Mouse (Mus musculus) lung, embryonic 16.5 days (tissue): ENCODE results near the gene Eif4enif1. TPM values are rescaled to one million over a fixed set of nuclear protein-coding genes. Genes with fewer than 3 reads are reported as not detected.
"Not testable (repeated sequence)": the region's sequence is repeated elsewhere in the genome, so short reads cannot be mapped to it uniquely, and the experiment has no call there.

ENCODE experiments used
- ATAC-seq: fragments of 200-750 bp; cut with Nextera tagmentation; 2 replicates; pipeline ENCODE4 v1.8.0; 2017; ENCODE audit warnings: low read depth, mild to moderate bottlenecking, moderate library complexity
- H3K27ac ChIP-seq: fragments of 300-500 bp; sonication (generic); 2 replicates; pipeline ENCODE4 v1.5.1; 2014; ENCODE audit warnings: mild to moderate bottlenecking, control low read depth, low read length
- H3K27me3 ChIP-seq: fragments of 300-500 bp; sonication (generic); 2 replicates; pipeline ENCODE4 v1.6.1; 2014; ENCODE audit warnings: low read depth, low read length, mixed read lengths; ENCODE audit not compliant: control insufficient read depth, insufficient read depth
- H3K36me3 ChIP-seq: fragments of 300-500 bp; sonication (generic); 2 replicates; pipeline ENCODE4 v1.6.1; 2014; ENCODE audit warnings: low read length; ENCODE audit not compliant: control insufficient read depth, insufficient read depth
- H3K4me1 ChIP-seq: fragments of 300-500 bp; sonication (generic); replicated peaks from 2 replicates; pipeline ENCODE4 v1.6.1; 2014; ENCODE audit warnings: low read length, mixed read lengths; ENCODE audit not compliant: control insufficient read depth, insufficient read depth
- H3K4me2 ChIP-seq: fragments of 300-500 bp; sonication (generic); 2 replicates; pipeline ENCODE4 v1.6.1; 2014; ENCODE audit warnings: low read depth, low read length, control low read depth
- H3K4me3 ChIP-seq: fragments of 300-500 bp; sonication (generic); 2 replicates; pipeline ENCODE4 v1.5.1; 2014; ENCODE audit warnings: mild to moderate bottlenecking, low read length, control low read depth
- H3K9ac ChIP-seq: fragments of 300-500 bp; sonication (generic); 2 replicates; pipeline ENCODE4 v1.6.1; 2014; ENCODE audit warnings: low read length, control low read depth
- H3K9me3 ChIP-seq: fragments of 300-500 bp; sonication (generic); 2 replicates; pipeline ENCODE4 v1.6.1; 2016; ENCODE audit warnings: low read length; ENCODE audit not compliant: control insufficient read depth
- WGBS: fragments of 180-500 bp; shearing (Covaris S2); extraction: QIAGEN DNeasy Blood & Tissue Kit; methylation state at CpG from one replicate; pipeline ENCODE4 v1.1.7; 2014; 5-methylcytosine and 5-hydroxymethylcytosine counted together
- polyA plus RNA-seq: library from polyadenylated mRNA; unstranded; fragments of >200 nt; fragmentation: Nextera tagmentation; extraction: Ambion mirVana; gene quantifications from 2 replicates; pipeline ENCODE4 v1.2.1, GENCODE M21; 2015

The Eif4enif1 gene
- polyA plus RNA-seq, 1 experiment from 2014 or later: 37.5 TPM

DNA sequence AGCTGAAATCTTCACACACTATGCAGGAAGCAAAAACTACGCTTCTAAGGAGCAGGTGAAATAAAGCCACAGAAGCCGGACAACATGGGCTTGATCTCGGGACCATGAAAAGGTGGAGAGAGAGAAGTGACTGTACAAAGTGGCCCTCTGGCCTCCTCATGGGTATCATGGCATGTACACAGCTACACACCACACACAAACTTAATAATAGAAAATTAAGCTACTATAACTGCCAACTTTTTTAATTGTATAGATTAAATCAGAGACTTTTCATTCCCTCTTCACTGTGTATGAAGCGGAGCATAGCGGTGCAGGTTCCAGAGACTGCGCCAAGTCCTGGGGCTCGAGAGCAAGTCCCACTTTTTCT, 22.5 kb upstream of the Eif4enif1 start:
- 87% methylated on average over 7 of the region's 7 CpGs for WGBS
- H3K4me3 ChIP-seq, H3K4me2 ChIP-seq, H3K9ac ChIP-seq, H3K36me3 ChIP-seq, H3K27ac ChIP-seq, H3K4me1 ChIP-seq, ATAC-seq, H3K27me3 ChIP-seq, H3K9me3 ChIP-seq: not testable (repeated sequence)

DNA sequence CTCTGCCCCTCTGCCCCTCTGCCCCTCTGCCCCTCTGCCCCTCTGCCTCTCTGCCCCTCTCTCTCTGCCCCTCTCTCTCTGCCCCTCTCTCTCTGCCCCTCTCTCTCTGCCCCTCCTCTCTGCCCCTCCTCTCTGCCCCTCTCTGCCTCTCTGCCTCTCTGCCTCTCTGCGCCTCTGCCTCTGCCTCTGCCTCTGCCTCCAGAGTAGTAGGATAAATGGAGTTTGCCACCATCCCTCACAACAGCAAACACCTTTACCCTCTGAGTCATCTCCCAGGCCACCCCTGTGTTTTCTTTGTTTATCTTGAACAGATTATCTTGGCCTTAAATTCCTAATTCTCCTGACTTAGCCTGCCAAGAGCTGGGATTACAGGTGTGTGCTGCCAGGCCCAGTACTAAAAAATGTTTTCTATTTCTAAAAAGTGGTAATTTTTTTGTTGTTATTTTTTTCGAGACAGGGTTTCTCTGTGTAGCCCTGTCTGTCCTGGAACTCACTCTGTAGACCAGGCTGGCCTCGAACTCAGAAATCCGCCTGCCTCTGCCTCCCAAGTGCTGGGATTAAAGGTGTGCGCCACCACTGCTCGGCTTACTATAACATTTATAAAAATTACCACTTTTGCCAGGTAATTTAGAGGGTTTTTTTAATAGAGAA, 21.6 kb upstream of the Eif4enif1 start:
- not testable (repeated sequence) for H3K27ac ChIP-seq, H3K36me3 ChIP-seq, H3K27me3 ChIP-seq, H3K4me2 ChIP-seq, H3K9me3 ChIP-seq, H3K4me3 ChIP-seq, H3K9ac ChIP-seq, ATAC-seq, H3K4me1 ChIP-seq
- 68% methylated on average over 6 of the region's 6 CpGs for WGBS

DNA sequence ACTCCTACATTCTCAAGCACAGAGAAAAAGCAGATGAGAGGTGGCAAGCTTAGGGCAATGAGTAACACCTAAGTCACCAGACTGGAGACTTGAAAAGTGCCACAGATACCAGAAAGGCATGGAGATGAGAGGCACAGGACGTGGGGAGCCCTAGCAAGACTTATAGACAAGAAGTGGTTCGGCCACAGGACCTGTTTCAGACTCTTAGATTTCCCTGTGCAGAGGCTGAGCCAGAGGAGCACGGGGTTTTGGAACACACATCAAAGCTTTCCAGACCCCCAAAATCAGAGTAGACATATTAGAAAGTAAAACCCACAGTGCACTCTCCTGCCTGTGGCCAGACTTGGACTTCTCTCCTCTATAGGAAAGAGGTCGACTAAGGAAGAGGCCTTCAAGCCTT, 20.9 kb upstream of the Eif4enif1 start:
- not testable (repeated sequence) for ATAC-seq

DNA sequence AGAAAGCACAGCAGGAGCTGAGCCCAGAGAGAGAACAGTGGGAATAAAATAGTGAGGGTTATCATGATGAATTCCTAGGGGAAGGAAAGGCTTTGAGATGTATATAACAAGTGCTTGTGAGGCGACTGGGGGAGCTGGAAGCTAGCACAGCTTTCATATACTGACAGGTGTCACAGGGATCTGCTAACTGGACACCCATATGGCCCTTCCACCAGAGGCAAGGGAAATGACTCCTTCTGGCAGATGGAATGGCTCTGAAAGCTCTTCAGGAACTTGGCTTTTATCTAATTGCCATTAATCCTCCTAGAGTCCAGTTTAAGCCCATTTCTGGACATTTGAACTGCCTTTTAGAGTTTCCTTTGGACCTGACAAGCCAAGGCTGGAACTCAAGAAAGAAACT, 20.2 kb upstream of the Eif4enif1 start:
- not testable (repeated sequence) for H3K4me2 ChIP-seq

More for the DNA sequence above, 20.9 kb upstream of the Eif4enif1 start:
- not testable (repeated sequence) for H3K4me2 ChIP-seq, H3K27ac ChIP-seq, H3K9ac ChIP-seq, H3K27me3 ChIP-seq, H3K4me1 ChIP-seq, H3K9me3 ChIP-seq, H3K4me3 ChIP-seq, H3K36me3 ChIP-seq
- WGBS: 57% methylated on average over 4 of the region's 4 CpGs

DNA sequence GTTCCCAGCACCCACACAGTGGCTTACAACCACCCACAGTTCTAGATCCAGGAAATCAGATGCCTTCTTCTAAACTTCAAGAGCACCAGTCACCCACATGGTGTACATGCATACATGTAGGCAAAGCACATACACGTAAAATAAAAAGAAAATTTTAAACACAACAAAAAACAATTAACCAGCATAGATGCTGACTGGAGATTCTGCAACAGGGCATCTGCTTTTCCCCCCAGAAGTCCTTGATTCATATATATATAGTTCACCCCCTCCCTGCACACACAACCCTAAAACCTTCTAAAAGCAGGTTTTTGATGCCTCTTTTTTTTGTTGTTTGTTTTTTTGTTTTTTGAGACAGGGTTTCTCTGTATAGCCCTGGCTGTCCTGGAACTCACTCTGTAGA, 19.5 kb upstream of the Eif4enif1 start:
- H3K4me3 ChIP-seq, H3K27ac ChIP-seq, H3K4me2 ChIP-seq, H3K9ac ChIP-seq, H3K9me3 ChIP-seq, H3K27me3 ChIP-seq, ATAC-seq, H3K36me3 ChIP-seq, H3K4me1 ChIP-seq: not testable (repeated sequence)
- 94% methylated on average over 1 of the region's 1 CpGs for WGBS

More for the DNA sequence above, 20.2 kb upstream of the Eif4enif1 start:
- not testable (repeated sequence) for H3K9ac ChIP-seq, H3K4me1 ChIP-seq, H3K36me3 ChIP-seq, H3K9me3 ChIP-seq, H3K4me3 ChIP-seq, H3K27me3 ChIP-seq, H3K27ac ChIP-seq, ATAC-seq
- WGBS: 40% methylated on average over 1 of the region's 1 CpGs

DNA sequence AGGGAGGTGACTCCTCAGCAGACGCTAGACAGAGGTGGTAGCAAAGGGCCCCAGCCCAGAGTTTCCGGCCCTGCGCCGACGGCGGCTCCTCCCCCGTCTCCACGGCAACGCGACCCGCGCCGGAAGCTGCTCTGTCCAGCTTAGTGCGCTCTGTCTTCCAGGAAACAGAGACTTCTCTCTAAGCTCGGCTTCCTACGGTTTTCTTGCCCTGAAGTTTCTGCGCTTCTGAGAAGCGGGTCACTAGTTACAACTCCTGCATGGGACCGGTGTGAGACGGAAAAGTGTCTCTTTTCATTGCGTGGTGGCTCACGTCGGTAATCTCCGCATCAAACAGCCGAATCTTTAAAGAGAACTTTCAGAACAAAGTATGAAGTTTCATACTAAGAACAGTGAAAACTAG, 8.8 kb upstream of the Eif4enif1 start, which contains the start of gene Sfi1:
TSS of gene Sfi1 (minus strand) at position 101 of the 400 bp plus-strand sequence.
- no peaks in the 10 kb centered on the region for H3K4me1 ChIP-seq
- H3K36me3 ChIP-seq: no peaks in the 10 kb centered on the region
- no peak for ATAC-seq
- no peaks in the 10 kb centered on the region for H3K9me3 ChIP-seq
- WGBS: 84% methylated on average over 25 of the region's 25 CpGs
- H3K4me2 ChIP-seq: no peak within 1 kb of the TSS
- H3K27ac ChIP-seq: no peak within 1 kb of the TSS
- no peaks in the 10 kb centered on the region for H3K27me3 ChIP-seq
- H3K9ac ChIP-seq: no peak within 1 kb of the TSS
- H3K4me3 ChIP-seq: no peak within 1 kb of the TSS

DNA sequence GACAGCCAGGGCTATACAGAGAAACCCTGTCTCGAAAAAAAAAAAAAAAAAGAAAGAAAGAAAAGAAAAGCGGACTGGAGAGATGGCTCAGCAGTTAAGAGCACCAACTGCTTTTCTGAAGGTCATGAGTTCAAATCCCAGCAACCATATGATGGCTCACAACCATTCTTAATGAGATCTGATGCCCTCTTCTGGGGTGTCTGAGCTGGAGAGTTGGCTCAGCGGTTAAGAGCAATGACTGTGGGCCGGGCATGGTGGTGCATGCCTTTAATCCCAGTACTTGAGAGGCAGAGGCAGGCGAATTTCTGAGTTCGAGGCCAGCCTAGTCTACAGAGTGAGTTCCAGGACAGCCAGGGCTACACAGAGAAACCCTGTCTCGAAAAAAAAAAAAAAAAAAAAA, 1.6 kb upstream of the Eif4enif1 start:
- not testable (repeated sequence) for ATAC-seq, H3K27ac ChIP-seq, H3K9ac ChIP-seq, H3K4me2 ChIP-seq, H3K4me1 ChIP-seq, H3K4me3 ChIP-seq, H3K36me3 ChIP-seq, H3K27me3 ChIP-seq, H3K9me3 ChIP-seq
- 87% methylated on average over 5 of the region's 7 CpGs for WGBS

DNA sequence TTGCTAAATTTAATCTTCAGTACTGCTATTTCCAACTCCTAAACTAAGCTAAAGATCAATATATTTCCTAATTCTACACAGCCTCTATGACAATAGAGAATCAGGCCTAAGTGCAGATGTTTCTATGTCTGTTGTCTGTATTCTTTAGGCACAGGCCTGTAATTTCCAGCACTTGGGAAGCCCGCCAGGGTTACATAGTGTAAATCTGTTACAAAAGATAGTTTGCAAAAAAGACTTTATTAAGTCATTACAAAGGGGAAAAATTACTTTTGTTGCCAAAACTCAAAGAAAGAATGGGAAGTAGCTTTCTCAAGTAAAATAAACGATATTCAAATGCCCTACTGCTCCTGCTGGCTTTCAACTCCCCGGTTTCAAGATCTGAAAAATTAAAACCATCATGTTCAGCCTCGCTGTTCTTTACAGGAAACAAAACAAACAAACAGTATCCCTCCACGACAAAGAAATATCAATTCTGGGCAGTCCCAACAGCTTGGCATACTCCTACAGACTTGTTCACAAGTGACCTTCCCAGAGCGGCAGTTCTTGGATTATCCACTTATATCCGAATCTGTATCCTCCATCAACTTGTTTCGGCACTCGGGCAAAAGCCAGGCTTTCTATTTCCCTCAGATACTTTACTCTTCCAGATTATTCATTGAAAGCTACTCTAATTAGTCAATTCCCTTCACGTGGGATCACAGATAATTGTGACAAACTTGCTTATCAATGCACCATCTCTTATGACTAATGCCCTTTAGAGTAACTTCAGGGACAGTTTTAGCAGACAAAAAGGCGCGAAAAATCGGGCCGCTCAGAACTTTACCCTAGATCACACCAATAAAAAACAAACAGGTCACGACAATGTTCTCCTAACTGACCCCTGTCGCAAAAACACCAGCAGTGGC, 614 bp upstream of the Eif4enif1 start:
- H3K4me1 ChIP-seq: no peaks in the 10 kb centered on the region; the same call in 1 of the 2 replicates
- H3K4me2 ChIP-seq: peak overlapping the region; percentile 25
- H3K9ac ChIP-seq: peak overlapping the region; percentile 41
- no peaks in the 10 kb centered on the region for H3K9me3 ChIP-seq
- H3K27ac ChIP-seq: 0 out of 2 replicates have a peak overlapping the region, but pooled peaks have one; percentile 0
- peak overlapping the region; percentile 48 for H3K4me3 ChIP-seq
- no peak for ATAC-seq
- WGBS: 5% methylated on average over 16 of the region's 16 CpGs
- peaks cover 2% of the 10 kb centered on the region; the same call in 1 of the 2 replicates for H3K36me3 ChIP-seq
- H3K27me3 ChIP-seq: no peaks in the 10 kb centered on the region

DNA sequence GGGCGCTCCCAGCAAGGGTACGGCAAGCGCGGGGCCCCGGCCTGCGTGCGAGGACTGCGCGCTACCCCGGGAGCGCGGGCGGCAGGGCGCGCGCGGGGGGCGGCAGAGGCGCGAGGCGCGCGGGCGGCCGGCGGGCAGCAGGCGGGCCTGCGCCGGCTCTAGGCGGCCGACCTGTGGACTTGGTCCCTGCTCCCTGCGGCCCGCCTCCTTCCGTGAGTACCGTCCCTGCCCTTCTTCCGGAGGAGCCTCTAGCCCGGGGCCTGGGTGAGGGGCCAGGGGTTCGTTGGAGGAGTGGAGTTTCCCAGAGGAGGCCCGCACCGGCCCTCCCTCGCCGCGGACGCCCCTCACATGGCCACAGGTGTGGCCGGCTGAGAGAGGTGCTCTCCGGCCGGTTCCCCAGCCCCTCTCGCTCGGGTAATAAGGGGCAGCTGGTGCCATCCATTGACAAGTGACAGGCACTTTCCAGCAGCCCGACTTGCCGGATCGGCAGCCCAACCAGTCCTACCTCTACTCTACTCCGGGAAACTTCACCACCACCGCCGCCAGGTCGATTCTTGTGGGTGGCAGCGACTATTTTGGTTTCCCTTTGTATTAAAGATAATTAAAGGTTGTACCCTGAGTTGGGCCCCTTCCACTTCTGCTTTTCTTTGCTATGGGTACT, 719 bp downstream of the Eif4enif1 start:
- under 1% methylated on average over 24 of the region's 57 CpGs for WGBS
- peak overlapping the region; percentile 31 for H3K4me2 ChIP-seq
- ATAC-seq: peak; percentile 52
- peak overlapping the region; percentile 4 for H3K27ac ChIP-seq
- peaks cover 5% of the 10 kb centered on the region; the same call in 1 of the 2 replicates for H3K36me3 ChIP-seq
- peak overlapping the region; percentile 48 for H3K4me3 ChIP-seq
- peak overlapping the region; percentile 58 for H3K9ac ChIP-seq
- no peaks in the 10 kb centered on the region; the same call in 1 of the 2 replicates for H3K4me1 ChIP-seq
- no peaks in the 10 kb centered on the region for H3K9me3 ChIP-seq
- H3K27me3 ChIP-seq: no peaks in the 10 kb centered on the region
